Mouse (Mus musculus) intestine, embryonic 14.5 days (tissue): Measurements from ENCODE around the gene Slc38a3. TPM values are rescaled to one million over a fixed set of nuclear protein-coding genes. Genes with fewer than 3 reads are reported as not detected.
A peak's percentile ranks its signal among the peaks of the same experiment; 100 is the strongest.

Experiments used
- ATAC-seq: fragments of 200-750 bp; cut with Nextera tagmentation; replicated peaks from 2 replicates; pipeline ENCODE4 v1.8.0; 2017; ENCODE audit warnings: low read depth, moderate number of reproducible peaks, moderate TSS enrichment, moderate library complexity; ENCODE audit not compliant: low FRiP score, low TSS enrichment
- DNase-seq: peaks from one replicate; pipeline ENCODE4 v3.0.0-alpha.2; 2018; ENCODE audit warnings: low spot score
- H3K27ac ChIP-seq: fragments of 300-500 bp; sonication (generic); 2 replicates; pipeline ENCODE4 v1.5.1; 2014; ENCODE audit warnings: low read depth, mild to moderate bottlenecking, control low read depth
- H3K27me3 ChIP-seq: fragments of 300-500 bp; sonication (generic); replicated peaks from 2 replicates; pipeline ENCODE4 v1.6.1; 2014; ENCODE audit warnings: low read length, control low read depth; ENCODE audit not compliant: control insufficient read depth, insufficient read depth
- H3K36me3 ChIP-seq: fragments of 300-500 bp; sonication (generic); 2 replicates; pipeline ENCODE4 v1.6.1; 2014; ENCODE audit warnings: low read length, control low read depth; ENCODE audit not compliant: control insufficient read depth, insufficient read depth
- H3K4me1 ChIP-seq: fragments of 300-500 bp; sonication (generic); replicated peaks from 2 replicates; pipeline ENCODE4 v1.6.1; 2014; ENCODE audit warnings: low read length, control low read depth, mixed read lengths; ENCODE audit not compliant: control insufficient read depth, insufficient read depth
- H3K4me2 ChIP-seq: fragments of 300-500 bp; sonication (generic); 2 replicates; pipeline ENCODE4 v1.6.1; 2014; ENCODE audit warnings: low read length
- H3K4me3 ChIP-seq: fragments of 300-500 bp; sonication (generic); 2 replicates; pipeline ENCODE4 v1.5.1; 2014; ENCODE audit warnings: low read depth, low read length, control low read depth, mixed read lengths
- H3K9ac ChIP-seq: fragments of 300-500 bp; sonication (generic); 2 replicates; pipeline ENCODE4 v1.6.1; 2014; ENCODE audit warnings: mild to moderate bottlenecking, low read length
- H3K9me3 ChIP-seq: fragments of 300-500 bp; sonication (generic); 2 replicates; pipeline ENCODE4 v1.6.1; 2016; ENCODE audit warnings: low read length, control low read depth; ENCODE audit not compliant: control insufficient read depth
- WGBS: fragments of 180-500 bp; shearing (Covaris S2); extraction: QIAGEN DNeasy Blood & Tissue Kit; methylation state at CpG from one replicate; pipeline ENCODE4 v1.1.7; 2014; 5-methylcytosine and 5-hydroxymethylcytosine counted together
- polyA plus RNA-seq: library from polyadenylated mRNA; unstranded; fragments of >200 nt; fragmentation: Nextera tagmentation; extraction: Ambion mirVana; gene quantifications from 2 replicates; pipeline ENCODE4 v1.2.1, GENCODE M21; 2014

Slc38a3 gene
- polyA plus RNA-seq, 1 experiment from 2014 or later, result 9.3 TPM

DNA sequence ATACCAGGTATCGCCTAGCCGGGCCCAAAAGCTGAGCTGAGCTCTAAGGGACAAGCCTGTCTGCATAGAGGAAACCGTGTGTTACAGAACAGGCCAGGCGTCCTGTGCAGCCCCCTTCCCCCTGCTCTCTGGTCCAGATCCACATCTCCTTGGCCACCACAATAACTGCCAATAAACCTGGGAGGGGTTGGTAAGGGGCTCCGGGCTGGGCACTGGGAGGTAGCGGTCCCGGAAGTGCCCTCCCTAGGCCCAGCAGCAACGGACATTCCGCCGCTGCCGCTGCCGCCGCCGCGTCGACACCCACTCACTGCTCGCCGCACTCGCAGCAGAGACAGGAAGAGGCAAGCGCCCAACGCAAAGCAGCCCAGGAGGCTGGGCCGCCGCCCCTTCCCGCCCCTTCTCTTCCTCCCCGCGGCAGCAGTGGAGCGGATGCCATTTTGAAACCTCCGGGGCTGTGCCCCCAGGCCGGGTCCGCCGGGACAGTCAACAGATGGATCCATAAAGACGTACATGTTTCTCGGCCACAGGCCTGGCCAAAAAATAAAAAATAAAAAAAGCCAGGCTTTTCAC is 36.2 kb downstream of the Slc38a3 start:
- Histone ChIP-seq H3K9ac (peak overlapping the region; percentile 91), H3K27me3 (no peaks in the 10 kb centered on the region), H3K9me3 (no peaks in the 10 kb centered on the region), H3K4me1 (peaks cover 67% of the 10 kb centered on the region), H3K27ac (peak overlapping the region; percentile 86), H3K36me3 (peaks cover 17% of the 10 kb centered on the region; the same call in 1 of the 2 replicates), H3K4me3 (peak overlapping the region; percentile 89), H3K4me2 (peak overlapping the region; percentile 96)
- WGBS, result 1% methylated on average over 29 of the region's 33 CpGs
- peak; percentile 85 for DNase-seq
- ATAC-seq, result peak; percentile 36

DNA sequence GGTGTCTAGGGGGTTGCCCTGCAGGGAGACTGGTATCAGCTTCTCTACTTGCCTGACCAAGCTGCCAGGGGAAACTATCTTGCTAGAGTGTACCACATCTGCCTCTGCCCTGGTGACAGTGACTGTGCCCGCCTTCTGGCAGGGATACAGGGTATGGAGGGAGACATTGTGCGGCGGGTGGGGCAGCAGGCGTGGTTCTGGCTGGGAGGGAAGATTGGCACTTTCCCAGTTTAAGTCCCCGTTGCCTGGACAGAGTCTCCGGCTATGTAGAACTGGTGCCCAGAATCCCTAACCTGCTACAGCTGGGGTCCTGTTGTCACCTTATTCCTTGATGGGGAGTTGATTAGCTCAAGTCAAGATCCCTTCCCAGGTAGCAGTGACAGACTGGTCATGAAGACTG is 36.9 kb downstream of the Slc38a3 start:
- peaks cover 17% of the 10 kb centered on the region; the same call in 1 of the 2 replicates for H3K36me3 ChIP-seq
- H3K27ac ChIP-seq, result peak overlapping the region; percentile 86
- 76% methylated on average over 6 of the region's 6 CpGs for WGBS
- no peaks in the 10 kb centered on the region for H3K9me3 ChIP-seq
- no peaks in the 10 kb centered on the region for H3K27me3 ChIP-seq
- no peak for ATAC-seq
- peaks cover 72% of the 10 kb centered on the region for H3K4me1 ChIP-seq
- peak overlapping the region; percentile 96 for H3K4me2 ChIP-seq
- peak overlapping the region; percentile 89 for H3K4me3 ChIP-seq
- peak overlapping the region; percentile 91 for H3K9ac ChIP-seq
- DNase-seq, result no peak

DNA sequence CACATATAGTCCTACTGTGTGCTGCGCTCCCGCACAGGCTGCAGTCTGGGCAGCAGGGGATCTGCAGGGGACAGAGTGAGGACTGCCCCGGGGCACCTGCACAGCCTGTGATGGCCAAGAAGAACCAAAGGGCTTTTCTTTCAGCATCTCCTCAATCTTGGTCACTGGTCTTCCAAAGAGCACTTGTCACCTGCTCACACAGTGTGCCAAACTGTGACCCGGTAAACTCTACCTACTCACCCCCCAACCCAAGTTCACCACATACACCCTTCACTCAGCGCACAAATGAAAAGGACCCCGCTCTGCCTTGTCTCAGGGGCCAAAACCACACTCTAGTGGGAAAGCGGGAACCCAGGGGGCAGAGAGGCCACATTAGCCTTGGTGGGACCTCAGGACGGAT is 37.5 kb downstream of the Slc38a3 start:
- no peak overlapping the region; the same call in 1 of the 2 replicates for H3K27ac ChIP-seq
- H3K9ac ChIP-seq, result peak overlapping the region; percentile 91; the same call in 1 of the 2 replicates
- WGBS, result 90% methylated on average over 8 of the region's 8 CpGs

DNA sequence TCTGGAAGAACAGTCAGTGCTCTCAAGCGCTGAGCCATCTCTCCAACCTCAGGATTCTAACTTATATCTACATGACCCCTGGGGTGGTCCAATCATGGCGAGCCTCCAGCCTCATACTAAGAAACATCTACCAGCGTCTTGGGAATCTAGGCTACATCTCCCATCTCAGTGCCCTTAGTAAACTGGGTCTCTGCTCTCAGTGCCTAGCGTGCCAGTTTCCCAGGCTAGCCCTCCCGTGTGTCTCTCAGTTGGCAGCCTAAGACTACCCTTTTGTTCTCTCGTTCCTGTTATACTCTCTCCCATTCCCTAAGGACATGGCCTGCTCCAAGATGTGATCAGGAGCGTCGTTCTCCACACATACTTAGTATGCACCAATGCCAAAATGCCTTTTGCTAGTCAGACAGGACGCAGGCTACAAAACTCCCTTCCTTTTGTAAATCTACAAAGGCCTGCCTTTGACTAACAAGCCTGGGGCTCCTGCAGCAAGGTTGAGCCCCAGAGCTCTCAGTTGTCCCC is 38.0 kb downstream of the Slc38a3 start:
- peaks cover 17% of the 10 kb centered on the region; the same call in 1 of the 2 replicates for H3K36me3 ChIP-seq
- WGBS, result 75% methylated on average over 9 of the region's 9 CpGs
- no peak for DNase-seq
- ATAC-seq, result no peak
- H3K9ac ChIP-seq, result no peak overlapping the region
- H3K9me3 ChIP-seq, result no peaks in the 10 kb centered on the region
- peaks cover 74% of the 10 kb centered on the region for H3K4me1 ChIP-seq
- no peak overlapping the region for H3K27ac ChIP-seq
- peak overlapping the region; percentile 25; the same call in 1 of the 2 replicates for H3K4me2 ChIP-seq
- no peak overlapping the region for H3K4me3 ChIP-seq
- no peaks in the 10 kb centered on the region for H3K27me3 ChIP-seq

More for the DNA sequence above, 37.5 kb downstream of the Slc38a3 start:
- Histone ChIP-seq H3K4me2 (peak overlapping the region; percentile 25; the same call in 1 of the 2 replicates), H3K27me3 (no peaks in the 10 kb centered on the region), H3K4me3 (no peak overlapping the region), H3K36me3 (peaks cover 17% of the 10 kb centered on the region; the same call in 1 of the 2 replicates), H3K4me1 (peaks cover 72% of the 10 kb centered on the region), H3K9me3 (no peaks in the 10 kb centered on the region)
- DNase-seq, result no peak
- ATAC-seq, result no peak

DNA sequence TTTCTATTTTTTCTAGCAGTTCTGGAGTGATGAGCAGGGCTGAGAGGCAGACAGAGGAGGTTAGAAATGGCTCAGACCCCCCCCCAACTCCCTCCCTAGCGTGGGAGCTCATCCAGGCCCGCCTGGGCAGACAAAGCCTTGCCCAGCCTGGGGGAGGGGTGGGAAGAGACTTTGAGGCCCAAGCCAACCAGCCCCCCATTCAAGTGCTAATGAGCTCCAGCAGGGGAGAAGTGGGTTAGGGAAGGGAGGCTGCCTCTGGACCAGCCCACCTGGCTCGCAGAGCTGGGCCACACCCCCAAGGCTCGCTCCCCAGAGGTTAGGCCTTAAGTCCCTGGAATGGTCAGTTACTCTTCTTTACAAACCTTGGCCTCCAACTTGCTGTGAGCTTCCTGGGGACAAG is 38.8 kb downstream of the Slc38a3 start:
- 0 out of 2 replicates have a peak overlapping the region, but pooled peaks have one; percentile 25 for H3K9ac ChIP-seq
- no peaks in the 10 kb centered on the region for H3K27me3 ChIP-seq
- H3K4me2 ChIP-seq, result peak overlapping the region; percentile 33; the same call in 1 of the 2 replicates
- H3K9me3 ChIP-seq, result no peaks in the 10 kb centered on the region
- peaks cover 68% of the 10 kb centered on the region for H3K4me1 ChIP-seq
- peaks cover 18% of the 10 kb centered on the region; the same call in 1 of the 2 replicates for H3K36me3 ChIP-seq
- peak overlapping the region; percentile 74; the same call in 1 of the 2 replicates for H3K27ac ChIP-seq
- DNase-seq (no peak), ATAC-seq (no peak)
- WGBS, result 4% methylated on average over 4 of the region's 4 CpGs
- no peak overlapping the region for H3K4me3 ChIP-seq

DNA sequence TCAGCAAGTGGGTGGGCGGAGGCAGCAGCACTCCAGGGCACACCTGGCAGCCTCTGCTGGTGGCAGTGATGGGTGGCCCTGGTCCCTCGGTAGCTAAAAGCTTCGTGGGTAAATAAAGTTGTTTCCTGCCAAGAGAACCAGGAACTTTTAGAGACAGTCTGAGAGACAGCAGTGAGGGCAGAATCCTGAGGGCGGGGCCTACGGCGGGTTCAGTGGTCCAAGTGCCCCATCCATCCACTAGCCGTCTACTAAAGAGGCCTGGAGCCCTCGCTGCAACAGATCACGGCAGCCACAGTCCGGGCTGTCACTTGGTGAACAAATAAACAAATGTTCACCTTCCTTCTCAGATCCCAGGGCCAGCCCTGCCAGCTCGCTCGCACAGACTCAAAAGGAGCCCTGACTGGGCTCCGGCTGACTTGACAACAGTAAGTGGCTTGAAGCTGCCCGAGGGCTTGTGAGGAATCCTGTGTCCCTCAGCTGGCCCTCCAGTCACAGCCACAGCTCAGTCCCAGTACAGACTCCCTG is 39.4 kb downstream of the Slc38a3 start:
- Histone ChIP-seq H3K27me3 (no peaks in the 10 kb centered on the region), H3K4me3 (no peak overlapping the region), H3K4me2 (peak overlapping the region; percentile 33), H3K27ac (peak overlapping the region; percentile 74; the same call in 1 of the 2 replicates), H3K4me1 (peaks cover 66% of the 10 kb centered on the region), H3K9me3 (no peaks in the 10 kb centered on the region), H3K9ac (peak overlapping the region; percentile 25; the same call in 1 of the 2 replicates), H3K36me3 (peaks cover 21% of the 10 kb centered on the region; the same call in 1 of the 2 replicates)
- DNase-seq, result peak; percentile 62
- 23% methylated on average over 14 of the region's 14 CpGs for WGBS
- no peak for ATAC-seq

DNA sequence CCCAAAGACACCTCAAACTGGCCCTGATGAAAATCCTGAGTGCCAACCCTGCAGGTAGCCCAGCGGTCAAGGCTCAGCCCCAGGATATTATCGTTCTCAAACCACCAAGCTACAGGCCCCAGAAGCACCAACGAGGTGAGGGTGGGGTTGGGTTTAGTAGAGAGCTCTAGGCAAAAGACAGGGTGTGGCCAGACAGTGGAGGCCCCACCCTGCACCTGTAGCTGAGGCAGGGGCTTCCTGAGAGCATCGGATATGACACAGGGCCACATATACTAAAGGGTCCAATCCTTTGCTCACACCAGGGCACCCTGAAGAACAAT is 40.0 kb downstream of the Slc38a3 start:
- WGBS, result 32% methylated on average over 4 of the region's 4 CpGs
- H3K36me3 ChIP-seq, result peaks cover 23% of the 10 kb centered on the region; the same call in 1 of the 2 replicates
- H3K27me3 ChIP-seq, result no peaks in the 10 kb centered on the region
- no peak for ATAC-seq
- peak overlapping the region; percentile 74; the same call in 1 of the 2 replicates for H3K27ac ChIP-seq
- no peak for DNase-seq
- peaks cover 70% of the 10 kb centered on the region for H3K4me1 ChIP-seq
- no peak overlapping the region for H3K4me3 ChIP-seq
- no peaks in the 10 kb centered on the region for H3K9me3 ChIP-seq
- no peak overlapping the region for H3K9ac ChIP-seq
- peak overlapping the region; percentile 33; the same call in 1 of the 2 replicates for H3K4me2 ChIP-seq

DNA sequence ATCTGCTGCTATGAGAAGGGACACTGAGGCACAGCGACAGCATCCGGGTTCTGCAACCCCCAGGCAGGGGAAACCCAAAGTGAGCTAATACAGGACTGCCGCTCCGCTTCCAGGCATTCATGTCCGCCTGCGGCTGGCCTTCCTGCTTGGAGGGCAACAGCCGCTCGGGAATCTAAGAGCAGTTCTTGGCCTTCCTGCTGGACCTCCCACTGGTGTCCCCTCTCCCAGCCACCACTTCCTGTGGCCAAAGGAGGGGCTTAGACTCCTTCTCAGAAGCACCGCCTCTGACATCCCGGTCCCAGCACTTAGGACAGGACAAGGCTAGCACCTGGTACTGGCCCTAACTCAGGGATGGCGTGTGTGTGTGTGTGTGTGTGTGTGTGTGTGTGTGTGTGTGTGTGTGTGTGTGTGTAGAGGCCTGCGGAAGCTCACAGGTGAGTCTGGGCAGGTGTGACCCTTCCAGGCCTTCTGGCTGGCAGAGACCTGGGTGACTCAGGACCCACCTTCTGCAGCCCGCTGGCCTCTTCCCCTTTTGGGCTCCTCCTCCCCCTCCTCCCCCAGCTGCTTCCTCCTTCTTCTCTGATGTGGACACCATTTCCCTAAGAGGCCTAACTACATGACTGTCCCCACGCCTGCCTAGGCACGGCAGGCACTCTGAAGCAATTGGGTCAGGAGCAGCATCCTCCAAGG is 40.5 kb downstream of the Slc38a3 start:
- WGBS, result 46% methylated on average over 15 of the region's 15 CpGs
- Histone ChIP-seq H3K9ac (no peak overlapping the region), H3K4me3 (no peak overlapping the region), H3K4me2 (0 out of 2 replicates have a peak overlapping the region, but pooled peaks have one; percentile 20), H3K27me3 (no peaks in the 10 kb centered on the region), H3K4me1 (peaks cover 70% of the 10 kb centered on the region), H3K9me3 (no peaks in the 10 kb centered on the region), H3K27ac (peak overlapping the region; percentile 55; the same call in 1 of the 2 replicates), H3K36me3 (peaks cover 26% of the 10 kb centered on the region)
- DNase-seq (no peak), ATAC-seq (no peak)
